Mouse (Mus musculus) retina, embryonic 14.5 days (tissue): Measurements from ENCODE around the gene Smg6.

Experiments used
- DNase-seq: peaks from one replicate; pipeline ENCODE4 v3.0.0-alpha.2; 2015; ENCODE audit warnings: low spot score

The Smg6 gene

GRCm38 (mm10) chr11:75148332-75149035 is 222.9 kb downstream of the Smg6 start:
- DNase-seq = no peak

GRCm38 (mm10) chr11:75150346-75150745 is 224.7 kb downstream of the Smg6 start:
- DNase-seq = no peak

GRCm38 (mm10) chr11:75152603-75153557 is 227.3 kb downstream of the Smg6 start:
- DNase-seq = no peak

- no peak for DNase-seq
These were observed 228.5 kb downstream of the Smg6 start for GRCm38 (mm10) chr11:75154053-75154585.

GRCm38 (mm10) chr11:75155985-75156384 is 230.4 kb downstream of the Smg6 start:
- DNase-seq = no peak

- no peak for DNase-seq
These were observed 230.8 kb downstream of the Smg6 start for GRCm38 (mm10) chr11:75156416-75156815.

- no peak for DNase-seq
These were observed 231.4 kb downstream of the Smg6 start for GRCm38 (mm10) chr11:75157037-75157436.

- DNase-seq = no peak
These were observed 232.3 kb downstream of the Smg6 start for GRCm38 (mm10) chr11:75157901-75158300.

GRCm38 (mm10) chr11:75158432-75158831 is 232.8 kb downstream of the Smg6 start:
- no peak for DNase-seq

GRCm38 (mm10) chr11:75159564-75159963 is 233.9 kb downstream of the Smg6 start:
- peak; percentile 23 for DNase-seq

GRCm38 (mm10) chr11:75160954-75161353 is 235.3 kb downstream of the Smg6 start:
- no peak for DNase-seq

- DNase-seq = no peak
These were observed 235.9 kb downstream of the Smg6 start for GRCm38 (mm10) chr11:75161417-75162008.

- DNase-seq = no peak
These were observed 237.0 kb downstream of the Smg6 start for GRCm38 (mm10) chr11:75162591-75163080.

- no peak for DNase-seq
These were observed 237.8 kb downstream of the Smg6 start for GRCm38 (mm10) chr11:75163379-75163778.

- no peak for DNase-seq
These were observed 238.4 kb downstream of the Smg6 start for GRCm38 (mm10) chr11:75164051-75164450.

GRCm38 (mm10) chr11:75164750-75165149 is 239.1 kb downstream of the Smg6 start:
- DNase-seq = no peak

- peak; percentile 64 for DNase-seq
These were observed 240.0 kb downstream of the Smg6 start for GRCm38 (mm10) chr11:75165441-75166192.

GRCm38 (mm10) chr11:75166193-75166842 is 240.7 kb downstream of the Smg6 start:
- DNase-seq = no peak

- DNase-seq = no peak
These were observed 241.4 kb downstream of the Smg6 start for GRCm38 (mm10) chr11:75166861-75167642.
